Mouse (Mus musculus): ENCODE measurements around the gene Ccdc146. TPM values are rescaled to one million over a fixed set of nuclear protein-coding genes. Genes with fewer than 3 reads are reported as not detected.

Gene Ccdc146
- polyA plus RNA-seq, 1 experiment from 2014 or later: 2.2 TPM

DNA sequence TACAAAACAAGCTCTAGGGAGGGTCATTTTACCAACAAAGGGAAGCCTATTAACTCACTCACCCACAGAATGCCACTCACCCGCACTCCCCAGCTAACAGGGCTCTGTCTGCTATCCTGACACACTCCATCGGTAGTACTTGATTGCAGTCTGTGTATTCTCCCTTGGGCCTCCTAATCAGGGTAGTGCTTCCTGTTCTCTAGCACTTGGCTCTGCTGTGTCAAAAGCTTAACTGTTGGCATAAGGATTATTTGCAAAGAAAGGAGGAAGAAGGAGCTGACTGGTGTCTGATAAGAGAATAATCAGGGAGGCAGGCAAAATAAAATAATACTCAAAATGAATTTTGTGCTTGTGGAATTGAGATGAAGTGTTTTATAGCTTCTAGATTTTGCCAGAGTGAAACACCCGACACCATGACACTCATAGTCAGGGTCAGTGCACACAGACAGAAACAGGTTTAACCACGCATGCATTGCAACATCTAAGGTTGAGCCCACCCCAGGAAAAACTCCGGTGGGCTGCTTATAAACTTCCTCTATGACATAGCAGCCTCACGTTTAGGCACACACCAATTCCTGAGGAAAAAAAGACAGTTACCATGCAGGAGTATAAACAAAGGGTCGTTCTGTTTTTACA, 29.2 kb downstream of the Ccdc146 start:
- H3K4me1 ChIP-seq (ENCODE audit: control insufficient read depth, insufficient read depth, low read length): peaks cover 21% of the 10 kb centered on the region
- no peak overlapping the region for H3K4me2 ChIP-seq
- WGBS (ENCODE audit: insufficient replicate concordance): 42% methylated on average over 7 of the region's 7 CpGs
- peak; percentile 73 for ATAC-seq (replicated peaks; ENCODE audit: insufficient number of reproducible peaks, low FRiP score, low TSS enrichment)
- no peaks in the 10 kb centered on the region for H3K27me3 ChIP-seq (ENCODE audit: control insufficient read depth, insufficient read depth, low read length)
- no peaks in the 10 kb centered on the region for H3K36me3 ChIP-seq (ENCODE audit: control insufficient read depth, insufficient read depth, low read length)
- H3K27ac ChIP-seq (ENCODE audit: low read depth, low read length): peak overlapping the region; percentile 66
- H3K9ac ChIP-seq (ENCODE audit: low read depth, low read length): no peak overlapping the region
- H3K9me3 ChIP-seq (replicated peaks; ENCODE audit: control insufficient read depth, low read length): no peaks in the 10 kb centered on the region
- H3K4me3 ChIP-seq (ENCODE audit: low read depth, low read length): no peak overlapping the region

DNA sequence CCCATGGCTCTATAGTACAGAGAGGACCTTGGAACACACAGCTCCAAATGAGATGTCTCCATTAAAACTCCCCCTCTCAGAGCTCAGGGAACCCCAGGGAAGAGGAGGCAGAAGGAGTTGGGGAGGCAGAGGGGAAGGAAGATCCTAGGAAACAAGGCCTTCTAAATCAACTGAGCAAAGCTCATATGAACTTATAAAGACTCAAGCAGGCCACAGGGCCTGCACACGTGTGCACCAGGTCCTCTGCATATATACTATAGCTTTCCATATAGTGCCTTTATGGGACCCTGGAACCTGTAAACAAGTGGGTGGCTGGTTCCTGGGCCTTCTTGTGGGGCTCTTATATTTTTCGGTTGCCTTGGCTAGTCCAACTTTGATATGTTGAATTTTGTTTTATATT, 29.9 kb downstream of the Ccdc146 start:
- no peaks in the 10 kb centered on the region for H3K27me3 ChIP-seq (ENCODE audit: control insufficient read depth, insufficient read depth, low read length)
- 0 out of 2 replicates have a peak overlapping the region, but pooled peaks have one; percentile 66 for H3K27ac ChIP-seq (ENCODE audit: low read depth, low read length)
- H3K9ac ChIP-seq (ENCODE audit: low read depth, low read length): no peak overlapping the region
- H3K36me3 ChIP-seq (ENCODE audit: control insufficient read depth, insufficient read depth, low read length): no peaks in the 10 kb centered on the region
- no peak overlapping the region for H3K4me3 ChIP-seq (ENCODE audit: low read depth, low read length)
- no peak for ATAC-seq (replicated peaks; ENCODE audit: insufficient number of reproducible peaks, low FRiP score, low TSS enrichment)
- peaks cover 21% of the 10 kb centered on the region for H3K4me1 ChIP-seq (ENCODE audit: control insufficient read depth, insufficient read depth, low read length)
- 81% methylated on average over 2 of the region's 2 CpGs for WGBS (ENCODE audit: insufficient replicate concordance)
- H3K9me3 ChIP-seq (replicated peaks; ENCODE audit: control insufficient read depth, low read length): no peaks in the 10 kb centered on the region
- no peak overlapping the region for H3K4me2 ChIP-seq

DNA sequence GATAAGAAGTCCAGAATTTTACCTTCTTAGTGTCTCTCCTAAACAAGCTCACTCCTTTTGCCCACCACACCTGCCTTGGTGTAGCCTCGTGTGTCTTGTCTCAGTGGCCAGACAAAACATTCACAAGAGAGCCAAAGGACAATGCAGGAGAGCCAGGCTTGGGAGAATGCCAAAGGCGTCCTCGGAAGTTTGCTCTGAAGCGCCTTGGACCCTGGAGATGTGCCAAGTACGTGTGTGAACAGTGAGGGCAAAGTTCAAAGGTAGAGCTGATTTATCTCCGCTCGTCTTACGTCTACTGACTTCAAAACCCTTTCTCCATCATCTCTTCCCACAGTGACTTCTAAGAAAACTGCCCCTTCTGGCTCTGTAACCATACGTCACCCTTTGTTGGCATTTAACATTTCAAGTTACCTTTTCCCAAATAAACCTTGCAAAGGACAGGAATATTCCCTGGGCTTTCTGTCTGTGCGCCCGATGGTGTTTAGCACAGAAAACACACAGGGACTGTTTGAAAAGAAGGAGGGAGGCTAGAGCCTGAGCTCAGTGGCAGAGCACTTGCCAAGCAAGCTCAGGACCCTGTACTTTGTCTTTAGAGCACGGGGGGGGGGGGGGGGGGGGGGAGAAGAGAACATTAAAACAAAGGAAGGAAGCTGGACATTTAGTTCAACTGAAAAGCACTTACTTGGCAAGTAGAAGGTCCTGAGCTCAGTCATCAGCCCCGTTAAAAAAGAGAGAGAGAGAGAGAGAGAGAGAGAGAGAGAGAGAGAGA, 32.7 kb downstream of the Ccdc146 start:
- no peaks in the 10 kb centered on the region for H3K9me3 ChIP-seq (replicated peaks; ENCODE audit: control insufficient read depth, low read length)
- WGBS (ENCODE audit: insufficient replicate concordance): 43% methylated on average over 12 of the region's 13 CpGs
- no peak for ATAC-seq (replicated peaks; ENCODE audit: insufficient number of reproducible peaks, low FRiP score, low TSS enrichment)
- H3K27ac ChIP-seq (ENCODE audit: low read depth, low read length): 0 out of 2 replicates have a peak overlapping the region, but pooled peaks have one; percentile 29
- no peak overlapping the region for H3K4me3 ChIP-seq (ENCODE audit: low read depth, low read length)
- no peak overlapping the region for H3K4me2 ChIP-seq
- H3K27me3 ChIP-seq (ENCODE audit: control insufficient read depth, insufficient read depth, low read length): no peaks in the 10 kb centered on the region
- no peaks in the 10 kb centered on the region for H3K36me3 ChIP-seq (ENCODE audit: control insufficient read depth, insufficient read depth, low read length)
- peaks cover 21% of the 10 kb centered on the region for H3K4me1 ChIP-seq (ENCODE audit: control insufficient read depth, insufficient read depth, low read length)
- 0 out of 2 replicates have a peak overlapping the region, but pooled peaks have one; percentile 5 for H3K9ac ChIP-seq (ENCODE audit: low read depth, low read length)

DNA sequence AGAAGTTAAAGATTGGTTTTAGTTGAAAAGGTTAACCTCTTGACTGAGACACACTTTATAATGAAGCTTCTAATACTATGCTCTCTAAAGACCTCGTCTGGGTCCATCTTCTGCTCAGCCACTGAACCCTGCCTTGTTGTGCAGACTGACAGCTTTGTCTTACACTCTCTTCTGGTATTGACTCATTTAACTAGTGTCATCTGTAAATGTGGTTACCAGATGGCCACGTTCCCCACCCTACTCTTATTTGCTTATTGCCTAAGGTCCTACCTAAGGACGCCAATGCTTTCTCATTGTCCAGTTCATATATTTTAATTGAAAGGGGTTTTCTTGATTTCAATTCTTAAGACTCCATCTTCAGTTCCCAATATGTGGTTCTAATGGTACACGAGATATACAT, 35.6 kb downstream of the Ccdc146 start:
- Histone ChIP-seq H3K27me3 (ENCODE audit: control insufficient read depth, insufficient read depth, low read length) (no peaks in the 10 kb centered on the region), H3K27ac (ENCODE audit: low read depth, low read length) (no peak overlapping the region), H3K4me2 (no peak overlapping the region), H3K36me3 (ENCODE audit: control insufficient read depth, insufficient read depth, low read length) (no peaks in the 10 kb centered on the region), H3K4me1 (ENCODE audit: control insufficient read depth, insufficient read depth, low read length) (peaks cover 10% of the 10 kb centered on the region; the same call in 1 of the 2 replicates), H3K9ac (ENCODE audit: low read depth, low read length) (no peak overlapping the region), H3K9me3 (replicated peaks; ENCODE audit: control insufficient read depth, low read length) (no peaks in the 10 kb centered on the region), H3K4me3 (ENCODE audit: low read depth, low read length) (no peak overlapping the region)
- WGBS (ENCODE audit: insufficient replicate concordance): 74% methylated on average over 4 of the region's 4 CpGs
- no peak for ATAC-seq (replicated peaks; ENCODE audit: insufficient number of reproducible peaks, low FRiP score, low TSS enrichment)

DNA sequence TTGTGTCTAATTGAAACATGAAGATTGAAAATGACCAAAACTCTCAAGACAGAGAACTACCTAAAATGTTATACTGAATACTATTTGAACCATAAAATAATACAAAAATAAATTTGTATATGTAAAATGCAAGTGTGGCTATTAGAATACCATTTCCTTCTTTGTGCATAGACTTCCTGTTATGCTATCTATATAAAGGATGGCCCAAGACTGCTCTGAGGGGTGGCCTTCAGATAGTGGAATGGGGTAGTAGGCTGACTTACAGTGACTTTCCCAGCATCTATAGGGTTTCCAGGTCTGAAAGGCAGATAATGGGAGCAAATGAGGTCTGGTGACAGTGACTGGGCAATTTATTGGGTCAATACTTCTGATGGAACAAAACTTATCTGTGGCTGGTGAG, 37.1 kb downstream of the Ccdc146 start:
- Histone ChIP-seq H3K9me3 (replicated peaks; ENCODE audit: control insufficient read depth, low read length) (no peaks in the 10 kb centered on the region), H3K27me3 (ENCODE audit: control insufficient read depth, insufficient read depth, low read length) (no peaks in the 10 kb centered on the region), H3K4me3 (ENCODE audit: low read depth, low read length) (no peak overlapping the region), H3K9ac (ENCODE audit: low read depth, low read length) (no peak overlapping the region), H3K36me3 (ENCODE audit: control insufficient read depth, insufficient read depth, low read length) (no peaks in the 10 kb centered on the region), H3K27ac (ENCODE audit: low read depth, low read length) (no peak overlapping the region), H3K4me1 (ENCODE audit: control insufficient read depth, insufficient read depth, low read length) (peaks cover 24% of the 10 kb centered on the region), H3K4me2 (no peak overlapping the region)
- no peak for ATAC-seq (replicated peaks; ENCODE audit: insufficient number of reproducible peaks, low FRiP score, low TSS enrichment)

DNA sequence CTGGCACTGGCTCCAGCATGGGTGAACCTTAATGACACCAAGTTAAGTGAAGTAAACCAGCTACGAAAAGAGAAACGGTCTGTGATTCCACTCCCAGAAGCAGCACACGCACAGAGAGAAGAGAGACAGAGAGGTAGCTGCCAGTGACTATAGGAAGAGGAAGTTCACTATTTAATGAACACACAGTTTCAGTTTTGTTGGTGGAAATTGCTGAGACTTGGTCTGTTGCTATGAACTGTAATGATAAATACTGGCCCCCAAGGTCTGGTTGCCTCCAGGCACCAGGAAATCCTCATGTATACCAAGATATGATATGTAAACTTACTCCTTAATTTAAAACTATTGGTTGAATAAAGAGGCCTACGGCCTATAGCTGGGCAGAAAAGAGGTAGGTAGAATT, 38.0 kb downstream of the Ccdc146 start:
- no peaks in the 10 kb centered on the region for H3K36me3 ChIP-seq (ENCODE audit: control insufficient read depth, insufficient read depth, low read length)
- peaks cover 19% of the 10 kb centered on the region for H3K4me1 ChIP-seq (ENCODE audit: control insufficient read depth, insufficient read depth, low read length)
- H3K27ac ChIP-seq (ENCODE audit: low read depth, low read length): no peak overlapping the region
- H3K27me3 ChIP-seq (ENCODE audit: control insufficient read depth, insufficient read depth, low read length): no peaks in the 10 kb centered on the region
- 66% methylated on average over 4 of the region's 4 CpGs for WGBS (ENCODE audit: insufficient replicate concordance)
- no peak for ATAC-seq (replicated peaks; ENCODE audit: insufficient number of reproducible peaks, low FRiP score, low TSS enrichment)
- no peaks in the 10 kb centered on the region for H3K9me3 ChIP-seq (replicated peaks; ENCODE audit: control insufficient read depth, low read length)
- no peak overlapping the region for H3K9ac ChIP-seq (ENCODE audit: low read depth, low read length)
- no peak overlapping the region for H3K4me2 ChIP-seq
- H3K4me3 ChIP-seq (ENCODE audit: low read depth, low read length): no peak overlapping the region

DNA sequence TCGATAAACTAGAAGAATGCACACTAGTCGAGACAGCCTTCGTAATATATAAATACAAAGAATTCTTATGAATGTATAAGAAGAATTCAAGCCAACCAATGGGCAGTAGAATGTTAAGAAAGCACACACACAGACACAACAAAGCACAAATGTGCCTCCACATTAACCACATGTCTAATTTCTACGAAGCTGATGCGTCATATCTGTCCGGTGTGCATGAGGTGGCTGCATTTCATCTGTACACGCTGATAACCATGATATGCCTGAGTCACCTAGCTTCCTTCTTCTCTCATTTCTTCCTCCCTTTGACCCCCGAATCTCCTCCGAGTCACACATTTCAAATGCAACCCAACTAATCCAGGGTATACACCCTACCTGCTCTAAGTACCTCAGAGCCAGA, 39.5 kb downstream of the Ccdc146 start:
- peaks cover 16% of the 10 kb centered on the region for H3K4me1 ChIP-seq (ENCODE audit: control insufficient read depth, insufficient read depth, low read length)
- no peaks in the 10 kb centered on the region for H3K36me3 ChIP-seq (ENCODE audit: control insufficient read depth, insufficient read depth, low read length)
- H3K4me2 ChIP-seq: no peak overlapping the region
- WGBS (ENCODE audit: insufficient replicate concordance): 86% methylated on average over 9 of the region's 9 CpGs
- no peak overlapping the region for H3K27ac ChIP-seq (ENCODE audit: low read depth, low read length)
- H3K9ac ChIP-seq (ENCODE audit: low read depth, low read length): no peak overlapping the region
- no peaks in the 10 kb centered on the region for H3K9me3 ChIP-seq (replicated peaks; ENCODE audit: control insufficient read depth, low read length)
- no peak overlapping the region for H3K4me3 ChIP-seq (ENCODE audit: low read depth, low read length)
- H3K27me3 ChIP-seq (ENCODE audit: control insufficient read depth, insufficient read depth, low read length): no peaks in the 10 kb centered on the region
- ATAC-seq (replicated peaks; ENCODE audit: insufficient number of reproducible peaks, low FRiP score, low TSS enrichment): no peak

DNA sequence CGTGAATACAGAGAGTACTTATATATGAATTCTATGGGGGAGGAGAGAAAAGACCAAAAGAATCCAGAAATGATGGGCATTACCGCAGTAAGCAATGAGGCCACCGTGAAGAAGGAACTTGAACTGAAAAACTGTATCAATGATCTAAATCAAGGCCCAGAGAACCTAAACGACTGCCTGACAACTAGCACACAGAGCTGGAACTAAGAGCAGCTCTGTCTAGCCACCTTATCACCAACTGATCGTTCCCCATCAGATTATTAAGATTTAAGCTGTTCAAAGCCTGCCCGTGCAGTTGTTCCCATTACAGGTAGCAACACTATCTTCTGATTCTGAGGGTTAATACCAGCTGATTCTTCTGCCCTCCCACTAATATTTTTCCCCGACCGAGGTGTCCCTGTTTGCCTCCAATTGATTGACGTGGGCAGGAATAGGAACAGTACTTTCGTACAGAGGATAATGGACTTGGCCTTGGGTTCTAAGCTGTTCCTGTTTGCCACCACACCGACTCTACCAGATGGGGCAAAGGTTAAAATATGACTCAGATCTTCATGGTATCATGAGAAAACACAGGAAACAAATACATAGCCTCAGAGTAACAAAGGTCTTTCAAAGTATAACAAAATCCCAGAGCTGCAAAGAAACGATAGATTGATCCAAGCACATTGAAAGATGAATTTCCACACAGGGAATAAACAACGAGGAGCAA, 40.1 kb downstream of the Ccdc146 start:
- ATAC-seq (replicated peaks; ENCODE audit: insufficient number of reproducible peaks, low FRiP score, low TSS enrichment): no peak
- H3K36me3 ChIP-seq (ENCODE audit: control insufficient read depth, insufficient read depth, low read length): no peaks in the 10 kb centered on the region
- H3K9ac ChIP-seq (ENCODE audit: low read depth, low read length): no peak overlapping the region
- H3K4me3 ChIP-seq (ENCODE audit: low read depth, low read length): no peak overlapping the region
- no peak overlapping the region for H3K4me2 ChIP-seq
- no peaks in the 10 kb centered on the region for H3K27me3 ChIP-seq (ENCODE audit: control insufficient read depth, insufficient read depth, low read length)
- no peak overlapping the region for H3K27ac ChIP-seq (ENCODE audit: low read depth, low read length)
- H3K4me1 ChIP-seq (ENCODE audit: control insufficient read depth, insufficient read depth, low read length): peaks cover 18% of the 10 kb centered on the region
- H3K9me3 ChIP-seq (replicated peaks; ENCODE audit: control insufficient read depth, low read length): no peaks in the 10 kb centered on the region
- 69% methylated on average over 13 of the region's 13 CpGs for WGBS (ENCODE audit: insufficient replicate concordance)

Data from heart, embryonic 11.5 days (tissue).